ENCODE assay signal across 23 mouse cellular contexts in the genomic region with DNA sequence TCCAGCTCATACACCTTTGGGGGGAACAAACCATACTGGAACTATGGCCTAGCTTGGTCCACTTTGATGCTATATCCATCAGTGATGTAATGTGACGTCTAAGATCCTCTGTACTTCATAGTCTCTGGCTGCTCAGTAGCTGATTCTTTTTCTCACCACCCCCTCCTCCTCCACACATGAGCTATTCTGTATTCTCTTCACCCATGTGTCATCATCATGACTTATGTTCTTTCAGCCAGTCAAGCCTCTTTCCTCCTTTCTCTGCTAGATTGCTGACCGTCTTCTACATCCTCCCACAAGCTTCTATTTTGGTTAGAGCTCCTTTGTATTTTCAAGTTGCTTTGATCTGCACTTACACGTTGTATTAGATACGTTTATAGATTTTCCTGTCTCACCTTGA.
DNase-seq lines count a peak whose midpoint lies in the region; ATAC-seq and TF ChIP-seq lines count a peak whose summit lies in the region.
"Had no signal": no experiment of that assay in that cellular context is flagged by ENCODE, and none has a peak within 500 bp of the region (broad histone marks: within the 10 kb centered on the region; RNA-seq: fewer than 3 reads in every experiment).

No protein-coding gene starts in this region.

- H3K4me2 ChIP-seq in midbrain, embryonic 13.5 days (replicated peaks), result no peak overlapping the region
- H3K4me2 ChIP-seq: embryonic facial prominence, embryonic 15.5 days; heart, embryonic 12.5 days; hindbrain, embryonic 14.5 days had no signal

- peaks cover 34% of the 10 kb centered on the region for H3K36me3 ChIP-seq in midbrain, embryonic 13.5 days

- TF ChIP-seq CTCF in cortical plate, adult 2 months (IDR thresholded peaks at IDR 0.05; ENCODE audit: extremely low read depth, insufficient read depth, low read length), result no peak
- no peak for TF ChIP-seq CTCF in olfactory bulb, adult 2 months (IDR thresholded peaks at IDR 0.05; ENCODE audit: insufficient read depth, low read depth, low read length)

- 53% methylated on average over 4 of the region's 4 CpGs for WGBS in olfactory bulb, adult 2 months
- WGBS in midbrain, embryonic 13.5 days, result 85% methylated on average over 4 of the region's 4 CpGs

- H3K9me3 ChIP-seq in midbrain, embryonic 13.5 days, result no peaks in the 10 kb centered on the region
- H3K9me3 ChIP-seq: embryonic facial prominence, embryonic 15.5 days; forebrain, embryonic 10.5 days; heart, embryonic 12.5 days; hindbrain, embryonic 10.5 days had no signal

- no peak for TF ChIP-seq POLR2A in cortical plate, adult 2 months (IDR thresholded peaks at IDR 0.05; ENCODE audit: extremely low read depth, insufficient read depth, low read length)
- TF ChIP-seq POLR2A in olfactory bulb, adult 2 months (IDR thresholded peaks at IDR 0.05; ENCODE audit: insufficient read depth, low read depth, low read length), result no peak

- no peak for ATAC-seq in midbrain, embryonic 13.5 days
- ATAC-seq: forebrain, embryonic 14.5 days; Patski had no signal

- DNase-seq in frontal cortex, postnatal 36 days (ENCODE audit: low spot score in 2 of 2), result peak; percentile 27 to 59
- no peak for DNase-seq in frontal cortex, postnatal 25 days (ENCODE audit: low spot score in 2 of 2)
- DNase-seq in right cerebral cortex, adult 18-20 months, result peak; percentile 73
- DNase-seq in right cerebral cortex, postnatal 10 days (ENCODE audit: low spot score in 2 of 2), result no peak
- DNase-seq: adrenal gland, adult 2 months; adrenal gland, postnatal 25 days; cerebellum, adult 2 months; cerebellum, postnatal 10 days; embryo, embryonic 11 days; gastrocnemius, postnatal 10 days; heart, adult 2 months had no signal

- H3K4me1 ChIP-seq in cortical plate, adult 2 months (ENCODE audit: control insufficient read depth, insufficient read depth, low read length), result peaks cover 9% of the 10 kb centered on the region
- no peaks in the 10 kb centered on the region for H3K4me1 ChIP-seq in olfactory bulb, adult 2 months (ENCODE audit: control insufficient read depth, insufficient read depth, low read length)
- no peaks in the 10 kb centered on the region for H3K4me1 ChIP-seq in midbrain, embryonic 13.5 days (replicated peaks)
- H3K4me1 ChIP-seq: embryonic facial prominence, embryonic 15.5 days; forebrain, embryonic 10.5 days; hindbrain, embryonic 10.5 days had no signal

- H3K9ac ChIP-seq in midbrain, embryonic 13.5 days (replicated peaks), result no peak overlapping the region
- H3K9ac ChIP-seq: embryonic facial prominence, embryonic 15.5 days; heart, embryonic 12.5 days; hindbrain, embryonic 14.5 days had no signal

- H3K4me3 ChIP-seq in cortical plate, adult 2 months (ENCODE audit: insufficient read depth, low read length), result no peak overlapping the region
- no peak overlapping the region for H3K4me3 ChIP-seq in olfactory bulb, adult 2 months (ENCODE audit: insufficient read depth, low read depth, low read length)
- H3K4me3 ChIP-seq in midbrain, embryonic 13.5 days (replicated peaks), result no peak overlapping the region
- H3K4me3 ChIP-seq: embryonic facial prominence, embryonic 15.5 days; erythroblast, embryonic 14.5 days; forebrain, embryonic 10.5 days; heart, adult 2 months; heart, embryonic 12.5 days; hindbrain, embryonic 10.5 days had no signal

- H3K27me3 ChIP-seq in midbrain, embryonic 13.5 days, result no peaks in the 10 kb centered on the region
- H3K27me3 ChIP-seq: CH12.LX; embryonic facial prominence, embryonic 15.5 days; heart, embryonic 12.5 days; Patski had no signal

- peak overlapping the region; percentile 75; the same call in 1 of the 2 replicates for H3K27ac ChIP-seq in cortical plate, adult 2 months (ENCODE audit: insufficient read depth, low read length)
- H3K27ac ChIP-seq in olfactory bulb, adult 2 months (ENCODE audit: insufficient read depth, low read depth, low read length), result 0 out of 2 replicates have a peak overlapping the region, but pooled peaks have one; percentile 6
- no peak overlapping the region for H3K27ac ChIP-seq in midbrain, embryonic 13.5 days
- H3K27ac ChIP-seq: embryonic facial prominence, embryonic 15.5 days; forebrain, embryonic 10.5 days; heart, adult 2 months; hindbrain, embryonic 10.5 days; hindbrain, embryonic 14.5 days had no signal

Comparison
In these comparisons a context has a peak if more than half of its experiments do, and no peak if none do; other contexts are left out.
1. DNase-seq: peak in frontal cortex, postnatal 36 days (2 of 2) and right cerebral cortex, adult 18-20 months (single experiment); none in frontal cortex, postnatal 25 days (0 of 2) and right cerebral cortex, postnatal 10 days (0 of 2).